Mouse (Mus musculus) kidney, postnatal 10 days (tissue): ENCODE data around the gene Gucy2e.

Experiments
- DNase-seq: peaks from one replicate; pipeline ENCODE4 v3.0.0; 2021; ENCODE audit warnings: mixed read lengths

Gucy2e gene

DNA sequence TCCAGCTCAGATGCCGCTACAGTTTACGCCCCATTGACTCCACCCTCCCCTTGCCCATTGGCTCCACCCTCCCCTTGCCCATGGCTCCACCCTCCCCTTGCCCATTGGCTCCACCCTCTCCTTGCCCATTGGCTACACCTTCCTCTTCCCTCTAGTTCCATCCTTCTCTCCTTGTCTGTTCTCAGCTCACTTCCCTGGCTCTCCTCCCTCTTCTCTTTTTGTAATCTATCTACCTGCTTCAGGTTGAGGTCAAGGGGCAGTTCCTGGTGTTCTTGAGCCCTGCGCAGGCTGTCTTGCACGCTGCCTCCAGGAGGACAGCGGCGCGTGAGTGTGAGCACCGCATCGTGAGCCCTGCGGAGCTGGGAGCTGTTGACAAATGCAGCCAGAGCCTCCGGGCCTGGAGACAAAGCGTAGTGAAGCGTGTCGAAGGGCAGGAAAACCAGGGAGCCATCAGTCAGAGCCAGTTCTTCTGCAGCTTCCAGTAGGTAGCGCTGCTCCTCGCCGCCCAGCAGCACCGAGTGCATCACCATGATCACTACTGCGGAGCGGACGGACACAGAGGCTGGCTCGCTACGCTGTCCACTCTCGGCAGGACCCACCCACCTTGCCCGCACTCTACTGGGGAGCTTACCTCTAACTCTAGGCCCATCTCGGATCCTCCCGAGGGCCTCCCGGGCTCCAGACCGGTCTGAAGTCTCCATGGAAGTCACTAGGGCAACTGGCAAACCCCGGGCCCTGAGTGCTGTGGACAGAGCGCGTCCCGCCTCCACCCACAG, 1.4 kb downstream of the Gucy2e start:
- peak; percentile 81 for DNase-seq

DNA sequence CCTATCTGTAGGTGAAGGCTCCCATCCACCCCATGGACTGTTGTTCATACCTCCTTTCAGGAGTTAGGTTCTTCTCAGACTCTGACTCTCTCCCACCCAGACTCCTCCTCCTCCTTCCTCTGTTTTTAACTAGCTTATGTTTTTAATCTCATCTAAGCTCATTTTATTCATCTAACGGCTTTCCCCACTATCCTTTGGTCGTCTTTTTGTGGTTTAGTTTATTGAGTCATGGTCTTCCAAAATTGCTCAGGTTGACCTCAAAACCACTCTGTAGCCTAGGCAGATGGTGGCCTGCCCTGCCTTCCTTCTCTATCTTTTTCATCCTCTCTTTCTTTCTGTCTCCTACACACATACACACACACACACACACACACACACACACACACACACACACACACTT, 3.7 kb downstream of the Gucy2e start:
- DNase-seq: no peak

DNA sequence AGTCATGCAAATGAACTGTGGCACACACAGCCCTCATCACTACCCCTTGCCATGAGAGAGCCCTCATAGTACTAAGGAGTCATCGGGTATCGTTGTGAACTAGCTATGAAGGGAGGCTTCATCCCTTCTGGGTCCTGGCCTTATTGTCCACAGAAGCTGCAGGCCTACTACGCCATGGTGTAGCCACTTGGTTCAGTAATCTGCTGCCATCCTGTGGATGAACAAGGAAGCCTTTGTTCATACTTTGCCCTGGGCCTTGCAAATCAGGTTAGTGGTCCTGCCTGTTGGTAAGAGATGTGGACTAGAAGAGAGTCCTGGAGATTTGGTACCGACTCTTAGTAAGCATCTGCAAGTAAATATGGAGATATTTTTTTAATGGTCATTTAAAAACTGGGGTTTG, 6.4 kb downstream of the Gucy2e start:
- no peak for DNase-seq

DNA sequence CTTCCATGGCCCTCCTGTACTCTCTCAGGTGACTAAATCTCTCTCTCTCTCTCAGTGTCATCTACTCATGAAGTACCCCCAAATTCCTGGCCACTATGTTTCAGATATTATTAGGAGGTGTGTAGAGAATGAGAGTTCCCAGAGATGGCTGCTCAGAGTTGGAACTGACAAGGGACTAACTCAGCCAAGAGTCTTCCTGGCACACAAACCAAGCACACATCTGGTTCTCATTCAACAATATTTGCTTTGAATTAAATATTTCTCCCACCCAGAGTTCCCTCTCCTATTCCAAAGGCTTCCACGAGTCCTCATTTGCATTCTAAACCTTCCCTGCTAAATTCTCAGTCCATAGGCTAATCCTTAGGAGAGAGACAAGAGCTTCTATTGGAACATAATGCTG, 11.1 kb downstream of the Gucy2e start:
- no peak for DNase-seq

DNA sequence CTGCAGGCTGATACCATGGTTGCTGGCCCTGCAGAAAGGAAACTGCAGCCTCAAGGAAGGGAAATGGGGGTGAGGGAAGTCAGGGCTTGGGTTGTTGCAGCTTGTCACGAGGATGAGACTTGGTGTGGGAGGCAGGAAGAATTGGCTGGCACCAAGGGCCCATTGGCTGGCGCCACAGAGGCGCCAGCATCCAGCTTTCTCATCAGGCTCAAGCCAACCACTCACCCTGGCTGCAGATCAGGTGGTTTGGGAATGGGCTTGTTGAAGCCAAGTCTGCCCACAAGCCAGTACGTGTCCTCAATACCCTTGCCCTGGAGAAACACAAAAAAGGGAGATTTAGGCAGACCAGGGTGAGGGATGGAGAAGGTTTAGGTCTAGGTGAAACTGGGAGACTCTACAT, 13.7 kb downstream of the Gucy2e start:
- DNase-seq: no peak

DNA sequence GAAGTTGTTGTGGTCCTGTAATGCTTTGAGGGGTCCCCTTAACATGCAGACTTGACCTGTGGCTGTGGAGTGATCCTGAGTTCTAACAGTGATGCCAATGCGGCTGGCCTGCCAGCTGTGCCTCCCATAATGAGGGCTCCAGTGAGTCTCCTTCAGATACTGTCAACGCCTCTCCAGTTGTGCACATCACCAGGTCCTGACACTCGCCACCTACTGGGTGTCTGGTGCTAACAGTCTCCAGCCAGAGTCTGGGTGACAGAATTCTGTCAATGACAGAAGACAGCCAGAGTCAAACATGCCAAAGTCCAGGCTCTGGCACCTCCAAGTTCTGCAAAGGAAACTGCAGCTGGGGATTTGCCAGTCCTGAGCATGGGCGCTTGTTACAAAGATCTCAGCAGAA, 15.8 kb downstream of the Gucy2e start:
- no peak for DNase-seq

DNA sequence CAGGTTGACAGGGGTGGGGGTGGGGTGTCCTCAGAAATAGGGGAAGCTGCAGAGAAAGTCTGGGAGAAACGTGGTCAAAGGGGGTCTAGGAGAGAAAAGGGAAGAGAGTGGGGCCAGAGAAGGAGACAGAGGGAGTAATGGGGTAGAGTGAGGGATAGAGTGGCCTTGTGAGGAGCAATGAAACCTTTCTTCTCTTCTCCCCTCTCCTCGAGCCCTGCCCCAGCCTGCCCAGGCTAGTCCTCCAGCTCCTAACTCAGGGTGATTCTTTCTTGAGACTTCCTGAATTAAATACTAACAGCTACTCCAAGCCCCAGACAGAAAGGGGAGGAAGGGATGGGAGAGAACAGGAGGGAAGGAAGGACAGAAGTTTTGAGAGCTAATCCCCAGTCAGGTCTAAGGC, 18.2 kb downstream of the Gucy2e start:
- DNase-seq: no peak

DNA sequence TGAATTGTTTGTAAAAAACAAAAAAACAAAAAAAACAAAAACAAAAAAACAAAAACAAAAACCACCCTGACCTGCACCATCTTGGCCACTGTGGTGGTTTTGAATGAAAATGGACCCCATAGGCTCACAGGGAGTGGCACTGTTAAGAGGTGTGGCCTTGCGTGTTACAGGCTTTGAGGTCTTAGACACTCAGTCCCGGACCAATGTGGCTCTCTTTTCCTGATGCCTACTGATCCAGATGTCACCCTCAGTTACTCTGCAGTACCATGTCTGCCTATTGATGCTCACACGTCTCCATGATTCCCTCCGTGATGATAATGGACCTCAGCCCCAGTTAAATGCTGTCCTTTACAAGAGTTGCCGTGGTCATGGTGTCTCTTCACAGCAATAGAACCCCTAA, 19.4 kb downstream of the Gucy2e start:
- no peak for DNase-seq

DNA sequence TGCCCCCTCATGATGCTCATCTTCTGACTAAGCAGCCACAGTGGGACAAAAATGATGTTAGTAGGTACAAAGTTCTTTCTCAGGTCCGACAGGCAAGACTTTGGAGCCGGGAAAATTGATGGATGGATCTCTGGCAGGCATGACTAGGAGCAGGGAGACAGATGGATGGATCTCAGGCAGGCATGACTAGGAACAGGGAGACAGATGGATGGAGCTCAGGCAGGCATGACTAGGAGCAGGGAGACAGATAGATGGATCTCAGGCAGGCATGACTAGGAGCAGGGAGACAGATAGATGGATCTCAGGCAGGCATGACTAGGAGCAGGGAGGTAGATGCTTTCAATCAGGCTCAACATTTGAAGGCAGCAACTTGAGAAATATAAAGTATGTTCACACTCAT, 25.4 kb downstream of the Gucy2e start:
- DNase-seq: peak; percentile 34

DNA sequence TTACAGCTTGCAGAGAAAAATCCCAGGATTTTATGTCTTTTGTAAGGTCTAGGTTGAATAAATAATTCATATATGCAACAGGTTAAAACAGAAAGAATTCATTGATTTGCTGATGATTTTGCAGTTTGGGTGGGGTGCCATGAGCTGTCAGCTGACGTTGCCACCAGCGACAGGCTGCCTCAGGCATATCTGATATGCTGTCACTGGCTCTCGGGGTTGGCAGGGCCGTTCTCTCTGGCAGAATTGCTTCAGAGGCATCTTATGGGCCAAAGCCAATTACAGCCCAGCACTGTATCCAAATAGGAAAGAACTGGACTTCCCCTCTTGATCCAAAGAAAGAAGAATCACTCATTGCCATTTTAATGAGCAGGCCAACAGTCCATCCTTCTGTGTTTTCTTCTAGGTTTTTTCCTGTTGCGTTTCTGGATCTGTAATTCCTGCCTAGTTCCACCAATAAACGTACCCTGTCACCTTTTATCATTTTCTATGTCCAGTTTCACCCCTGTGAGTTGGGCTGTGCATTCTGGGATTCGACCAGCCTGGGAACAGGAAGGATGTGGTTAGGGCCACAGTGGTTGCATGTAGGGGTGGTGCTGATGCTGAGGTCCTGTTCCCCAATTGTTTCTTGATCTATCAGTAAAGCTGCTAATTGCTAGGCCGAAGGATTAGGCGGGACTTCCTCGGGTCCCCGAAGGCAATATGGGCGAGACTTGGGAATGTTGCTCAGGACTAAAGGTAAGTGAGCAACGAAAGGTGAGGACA, 34.2 kb downstream of the Gucy2e start:
- no peak for DNase-seq

DNA sequence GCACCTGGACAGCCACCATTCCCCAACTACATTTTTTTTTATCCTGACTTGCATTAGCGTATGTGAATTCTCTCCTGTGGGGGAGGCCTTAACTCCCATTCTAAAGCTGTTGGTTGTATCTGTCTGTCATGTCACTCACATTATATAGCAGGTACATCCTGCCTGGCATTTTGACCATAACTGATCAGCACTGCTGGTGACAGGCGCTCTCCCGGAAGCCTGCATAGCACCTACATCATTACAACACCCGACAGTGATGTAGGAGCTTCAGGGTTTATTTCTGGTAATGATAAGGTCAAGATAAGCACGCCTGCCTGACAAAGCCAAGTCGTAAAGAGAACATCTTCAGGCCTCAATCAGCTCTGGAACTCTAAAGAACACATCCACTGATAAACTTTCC, 36.6 kb downstream of the Gucy2e start:
- no peak for DNase-seq

DNA sequence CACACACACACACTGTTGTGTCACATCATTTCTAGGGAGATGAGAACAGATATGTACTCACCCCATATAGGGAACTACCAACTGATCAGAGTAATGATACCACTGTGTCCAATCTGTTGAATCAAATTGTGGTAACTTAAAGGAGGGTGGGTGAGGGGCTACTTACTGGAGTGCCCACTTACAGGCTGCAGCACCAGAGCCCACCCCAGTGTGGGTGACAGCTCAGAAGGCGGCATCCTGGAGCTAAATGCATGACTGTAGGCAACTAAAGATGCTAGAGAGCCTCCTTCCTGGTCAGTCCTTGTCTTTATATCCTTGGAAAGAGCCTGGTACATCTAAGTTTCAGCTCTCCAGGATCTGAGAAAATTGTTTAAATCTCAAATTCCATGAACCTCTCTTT, 37.6 kb downstream of the Gucy2e start:
- DNase-seq: no peak

DNA sequence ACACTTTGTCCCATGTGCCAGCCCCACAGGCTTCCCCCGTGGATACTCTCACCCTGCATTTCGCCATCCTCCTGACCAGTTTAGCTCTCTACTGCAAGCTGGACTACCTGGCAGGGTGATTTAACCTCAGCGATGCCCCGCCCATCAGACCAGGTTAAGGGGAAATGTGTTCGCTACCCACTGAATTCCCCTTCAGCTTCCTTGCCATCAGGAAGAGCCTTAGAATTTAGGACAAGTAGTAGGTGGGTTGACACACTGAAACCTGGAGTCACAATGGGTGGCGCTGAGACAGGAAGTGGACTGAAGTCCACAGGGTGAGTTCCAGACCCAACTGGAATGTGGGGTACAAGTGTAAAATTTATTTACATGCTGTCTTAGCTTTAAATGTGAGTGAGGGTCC, 39.1 kb downstream of the Gucy2e start, which contains the start of gene Alox8:
Alox8 (minus strand) TSS at position 101 of the 400 bp plus-strand sequence.
- DNase-seq: no peak

DNA sequence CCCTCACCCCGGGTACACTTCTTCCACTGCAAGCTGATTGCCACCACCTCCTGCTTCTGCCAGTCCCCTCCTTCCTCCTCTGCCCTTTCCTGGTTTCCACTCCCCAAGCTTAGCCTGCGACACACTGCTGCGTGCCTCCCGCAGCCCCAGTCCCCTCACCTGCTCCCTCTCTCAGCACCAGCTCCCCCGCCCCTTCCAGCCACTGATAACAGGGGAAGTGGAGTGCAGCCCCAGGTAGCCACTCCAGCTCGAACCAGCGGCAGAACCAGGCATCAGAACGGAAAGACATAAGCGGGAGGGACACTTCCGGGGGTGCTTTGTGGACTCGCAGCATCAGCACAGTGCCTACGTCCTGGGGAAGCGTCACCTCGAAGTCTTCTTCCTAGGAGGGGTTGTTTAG, 39.6 kb downstream of the Gucy2e start:
- DNase-seq: no peak

DNA sequence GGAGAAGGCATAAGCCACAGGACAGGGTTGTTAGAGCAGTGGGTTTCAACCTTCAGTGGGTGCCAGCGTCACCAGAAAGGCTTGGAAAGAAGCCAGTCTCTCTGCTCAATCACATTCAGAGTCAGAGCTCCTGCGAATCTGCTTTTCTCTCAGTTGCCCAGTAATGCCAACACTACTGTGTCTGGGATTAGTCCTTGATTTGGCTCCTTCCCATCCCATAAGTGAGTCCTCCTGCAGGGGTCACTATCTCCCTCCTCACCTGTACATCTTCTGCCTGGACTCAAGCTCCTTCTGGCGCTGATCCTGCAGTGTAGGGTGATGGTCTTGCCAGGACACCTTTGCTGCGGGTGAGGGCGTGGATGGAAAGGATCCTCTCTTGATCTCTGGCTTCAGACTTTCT, 40.1 kb downstream of the Gucy2e start:
- DNase-seq: peak; percentile 39

DNA sequence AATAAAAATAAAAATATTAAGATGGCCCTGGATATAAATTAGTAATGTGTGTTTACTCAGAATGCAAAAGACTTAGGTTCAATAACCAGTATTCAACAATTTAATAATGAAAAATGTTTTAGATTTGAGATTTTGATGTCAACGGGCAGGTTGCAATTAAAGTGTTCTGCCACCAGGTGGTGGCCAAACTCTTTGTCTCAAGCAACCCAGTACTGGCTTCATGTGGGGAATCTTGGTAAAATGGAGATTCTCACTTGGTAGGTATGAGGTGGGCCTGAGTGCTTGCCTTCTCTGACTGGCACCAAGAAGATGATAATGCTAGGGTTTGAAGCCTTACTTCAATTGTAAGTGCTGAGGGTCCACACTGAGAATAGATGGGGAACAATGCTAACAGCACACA, 44.0 kb downstream of the Gucy2e start:
- DNase-seq: peak; percentile 56

DNA sequence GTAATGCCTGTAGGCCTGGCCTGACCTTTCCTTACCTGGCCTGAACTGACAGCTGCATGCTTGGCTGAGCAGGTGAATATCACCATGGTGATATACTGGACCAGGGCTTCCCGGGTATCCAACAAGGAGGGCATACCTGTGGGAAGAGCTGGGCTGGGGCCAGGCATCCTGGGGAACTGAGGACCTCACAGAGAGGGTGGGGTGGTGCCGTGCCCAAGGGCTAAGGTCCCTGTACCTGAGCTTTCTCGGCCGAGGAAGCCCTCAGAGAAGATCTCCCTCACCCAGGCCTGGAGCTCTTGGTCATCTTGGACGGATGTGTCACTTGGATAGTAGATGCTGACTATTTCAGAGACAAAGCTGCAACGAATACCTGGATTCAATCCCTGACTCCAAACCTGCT, 50.9 kb downstream of the Gucy2e start:
- no peak for DNase-seq

DNA sequence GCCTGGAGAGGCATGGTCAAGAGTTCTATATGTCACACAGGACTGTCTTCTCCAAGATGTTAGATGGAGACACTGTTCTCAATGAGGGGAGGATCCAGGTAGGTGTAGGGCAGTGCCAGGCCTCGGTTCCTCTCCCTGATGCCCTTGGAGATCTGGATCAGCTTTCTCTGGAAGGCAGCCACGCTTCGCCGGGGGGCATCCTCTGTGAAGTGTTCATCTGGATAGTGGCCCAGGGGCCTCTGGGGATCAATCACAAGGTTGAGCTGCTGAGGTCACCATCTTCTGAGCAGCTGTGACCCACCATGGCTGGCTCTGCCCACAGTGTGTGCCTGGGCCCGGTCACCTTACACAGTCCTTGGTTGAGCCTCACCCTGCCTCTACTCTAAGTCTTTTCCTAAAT, 51.8 kb downstream of the Gucy2e start:
- DNase-seq: no peak

DNA sequence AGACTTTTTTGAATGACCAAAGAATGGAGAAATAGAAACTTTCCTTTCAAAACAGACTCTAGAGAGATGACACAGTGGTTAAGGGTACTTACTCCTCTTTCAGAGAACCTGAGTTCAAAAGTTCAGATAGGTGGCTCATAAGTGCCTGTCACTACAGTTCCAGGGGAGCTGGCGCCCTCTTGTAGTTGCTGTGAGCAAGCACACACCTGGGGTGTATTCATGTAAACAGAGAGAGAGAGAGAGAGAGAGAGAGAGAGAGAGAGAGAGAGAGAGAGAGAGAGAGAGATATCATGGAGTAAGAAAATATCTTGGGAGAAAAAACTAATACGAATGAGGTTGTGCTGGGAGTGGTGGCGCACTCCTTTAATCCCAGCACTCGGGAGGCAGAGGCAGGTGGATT, 56.7 kb downstream of the Gucy2e start:
- DNase-seq: no peak

DNA sequence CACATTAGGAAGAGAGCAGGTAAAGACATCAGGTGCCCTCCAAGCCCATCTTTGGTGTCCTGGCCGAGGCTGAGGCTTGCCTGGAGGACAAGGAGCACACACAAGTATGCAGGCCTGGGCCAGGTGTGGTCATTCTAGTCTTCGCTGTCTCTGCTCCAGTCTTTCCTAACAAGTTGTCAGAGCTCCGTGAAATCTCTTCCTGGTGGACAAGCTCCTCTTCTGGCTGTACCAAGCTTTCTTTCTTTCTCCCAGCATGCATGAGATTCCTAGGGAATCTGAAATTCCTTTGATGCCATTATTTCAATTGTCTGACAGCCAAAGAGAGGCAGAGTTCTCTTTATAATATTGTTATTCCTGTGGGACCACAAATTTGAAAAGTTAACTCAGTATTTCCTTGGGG, 57.3 kb downstream of the Gucy2e start:
- no peak for DNase-seq

DNA sequence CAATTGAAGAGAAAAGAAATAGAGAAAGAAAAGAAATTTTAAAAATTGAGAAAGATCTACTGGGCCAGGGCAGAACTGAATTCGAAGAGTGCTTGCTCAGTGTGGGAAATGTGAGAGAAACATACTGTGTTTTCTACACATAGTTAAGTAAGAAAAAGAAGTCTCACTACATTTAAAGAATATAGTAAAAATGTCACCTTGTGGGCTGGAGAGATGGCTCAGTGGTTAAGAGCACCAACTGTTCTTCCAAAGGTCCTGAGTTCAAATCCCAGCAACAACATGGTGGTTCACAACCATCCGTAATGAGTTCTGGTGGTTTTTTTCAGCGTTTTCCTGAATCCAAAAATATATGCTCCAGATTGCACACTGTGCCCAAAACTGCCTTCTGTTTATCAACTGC, 58.3 kb downstream of the Gucy2e start:
- no peak for DNase-seq

DNA sequence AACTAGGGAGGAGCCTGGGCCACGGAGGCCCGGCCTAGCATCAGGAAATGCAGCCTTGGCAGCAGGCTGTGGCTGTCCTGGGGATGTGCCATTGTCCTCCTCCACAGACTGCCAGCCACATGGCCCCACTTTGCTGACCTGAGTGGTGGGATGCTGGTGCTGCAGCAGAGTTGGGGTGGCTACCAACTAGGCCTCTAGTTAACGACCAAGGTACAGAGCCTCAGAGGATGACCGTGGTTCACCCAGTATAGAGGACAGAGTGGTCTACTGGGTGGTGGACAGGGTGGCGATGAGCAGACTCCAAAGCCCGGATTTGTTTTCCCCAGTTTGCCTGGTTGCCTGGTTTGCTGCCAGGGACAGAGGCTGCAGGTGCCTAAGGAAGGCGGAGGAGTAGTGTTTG, 62.1 kb downstream of the Gucy2e start:
- DNase-seq: no peak

DNA sequence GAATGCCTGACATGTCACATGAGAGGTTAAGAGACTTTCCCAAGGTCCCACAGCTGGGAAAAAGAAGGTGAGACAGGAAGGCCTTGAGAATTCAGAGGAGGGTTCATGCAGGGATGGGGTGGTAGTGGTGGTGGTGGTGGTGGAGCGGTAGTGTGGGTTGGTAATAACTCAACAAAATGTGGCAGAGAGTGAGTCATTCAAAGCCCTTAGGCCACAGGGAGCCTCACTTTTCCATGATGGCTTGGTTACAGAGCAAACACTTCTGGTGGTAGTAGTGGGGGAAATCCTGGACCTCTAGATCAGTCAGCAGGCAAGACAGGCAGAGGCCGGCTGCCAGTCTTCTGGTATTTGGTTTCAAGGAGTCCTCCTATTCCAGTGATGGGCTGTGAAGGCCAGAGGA, 64.2 kb downstream of the Gucy2e start:
- DNase-seq: no peak

DNA sequence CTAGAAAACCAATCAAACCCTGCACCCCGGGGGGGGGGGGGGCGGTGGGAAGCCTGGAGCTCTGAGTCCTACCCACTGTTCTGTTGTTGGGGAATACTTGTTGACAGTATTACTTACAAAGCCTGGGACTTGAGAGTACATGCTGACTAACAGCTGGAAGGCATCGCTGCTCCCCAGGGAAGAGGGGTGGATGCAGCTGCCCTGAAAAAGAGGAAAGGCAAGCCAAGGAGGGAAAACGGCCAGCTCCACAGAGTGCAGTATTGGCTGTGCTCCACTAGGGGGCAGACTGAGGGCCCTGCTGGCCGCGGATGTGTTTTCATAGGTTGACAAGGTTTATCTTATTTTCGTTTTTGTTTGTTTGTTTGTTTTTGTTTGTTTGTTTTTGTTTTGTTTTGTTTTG, 65.2 kb downstream of the Gucy2e start:
- DNase-seq: peak; percentile 87

DNA sequence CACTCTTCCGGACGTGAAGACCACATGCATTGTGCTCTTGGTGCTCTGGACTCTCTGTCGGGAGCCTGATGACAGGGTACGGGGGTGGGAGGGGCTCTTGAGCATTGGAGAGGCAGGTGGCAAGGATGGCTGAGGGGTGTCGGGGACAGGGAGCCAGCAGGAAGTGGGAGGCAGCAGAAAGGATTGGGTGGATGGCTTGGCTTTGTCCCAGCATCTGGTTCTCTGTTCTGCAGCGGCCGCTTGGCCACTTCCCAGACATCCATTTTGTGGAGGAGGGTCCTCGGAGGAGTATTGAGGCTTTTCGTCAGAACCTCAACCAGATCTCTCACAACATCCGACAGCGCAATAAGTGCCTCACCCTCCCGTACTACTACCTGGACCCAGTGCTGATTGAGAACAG, 67.5 kb downstream of the Gucy2e start:
- no peak for DNase-seq
